Mouse (Mus musculus) thymus, postnatal 25 days (tissue): ENCODE measurements around the gene Ghsr.

Experiments used
- DNase-seq: peaks from one replicate; pipeline ENCODE4 v3.0.0; 2022

The Ghsr gene

DNA sequence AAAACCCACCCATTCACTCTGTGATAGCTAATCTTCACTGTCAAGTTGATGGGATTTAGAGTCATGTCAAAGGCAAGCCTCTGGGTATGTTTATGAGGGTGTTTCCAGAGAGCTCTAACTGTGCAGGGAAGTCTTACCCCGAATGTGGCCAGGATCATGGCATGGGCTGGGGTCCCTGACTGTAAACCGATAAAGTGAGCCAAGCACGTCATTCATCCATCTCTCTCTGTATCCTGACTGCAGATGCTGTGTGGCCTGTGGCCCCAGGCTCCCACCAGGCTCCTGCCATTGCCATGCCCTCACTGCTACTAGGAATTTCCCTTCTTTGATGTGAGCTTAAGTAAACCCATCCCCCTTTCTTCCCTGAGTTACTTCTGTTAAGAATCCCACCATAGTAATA lies 42.4 kb downstream of the Ghsr start:
- no peak for DNase-seq

- DNase-seq = no peak
Measured at GRCm38 (mm10) chr3:27416786-27417185, 45.6 kb downstream of the Ghsr start.

DNA sequence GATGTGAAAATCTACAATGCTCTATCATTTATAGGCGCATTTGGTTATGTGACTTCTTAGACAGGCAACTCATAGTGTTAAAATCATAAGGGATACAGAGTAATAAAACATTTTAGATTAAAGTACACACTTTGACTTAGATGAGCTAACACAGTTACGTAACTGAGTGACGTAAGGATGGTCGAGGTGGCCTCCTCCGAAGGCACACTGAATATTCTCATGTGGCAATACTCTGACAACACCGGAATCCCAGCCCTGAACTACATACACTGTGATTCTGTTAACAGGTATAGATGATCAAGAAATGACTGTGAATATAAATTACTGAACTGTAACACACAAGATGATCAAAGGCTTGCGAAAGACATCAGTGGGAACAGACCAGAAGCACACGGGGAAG lies 47.5 kb downstream of the Ghsr start:
- DNase-seq = no peak

- DNase-seq = no peak
Measured at GRCm38 (mm10) chr3:27421980-27422379, 50.8 kb downstream of the Ghsr start.

GRCm38 (mm10) chr3:27422521-27422920 lies 51.4 kb downstream of the Ghsr start:
- DNase-seq = no peak

DNA sequence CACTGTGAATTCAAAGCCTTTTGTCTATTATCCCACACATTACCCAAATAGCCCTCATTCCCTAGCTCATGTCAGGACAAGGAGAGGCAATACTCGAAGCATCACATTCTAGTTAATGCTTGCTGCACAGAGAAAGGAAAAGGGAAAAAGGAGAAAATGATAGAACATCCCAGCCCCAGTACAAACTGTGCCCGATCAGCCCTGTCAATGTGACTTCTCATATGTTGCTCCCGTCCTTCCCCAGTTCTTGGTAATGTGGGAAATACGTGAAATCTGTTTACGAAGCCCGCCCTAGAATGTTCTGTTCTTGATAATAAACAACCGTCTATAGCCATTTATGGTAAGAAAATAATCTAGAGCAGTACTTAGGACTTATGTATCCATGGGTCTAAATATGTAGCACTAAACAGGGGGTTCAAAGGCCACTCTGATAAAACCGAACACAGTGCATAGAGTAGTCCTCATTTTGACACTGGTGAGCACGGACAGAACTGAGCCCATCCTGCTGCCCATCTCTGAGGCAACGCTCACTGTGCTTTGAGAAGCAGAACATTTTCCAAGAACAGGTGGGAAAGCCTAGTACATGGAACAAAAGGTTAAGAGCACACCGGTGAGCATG lies 53.0 kb downstream of the Ghsr start:
- no peak for DNase-seq

DNA sequence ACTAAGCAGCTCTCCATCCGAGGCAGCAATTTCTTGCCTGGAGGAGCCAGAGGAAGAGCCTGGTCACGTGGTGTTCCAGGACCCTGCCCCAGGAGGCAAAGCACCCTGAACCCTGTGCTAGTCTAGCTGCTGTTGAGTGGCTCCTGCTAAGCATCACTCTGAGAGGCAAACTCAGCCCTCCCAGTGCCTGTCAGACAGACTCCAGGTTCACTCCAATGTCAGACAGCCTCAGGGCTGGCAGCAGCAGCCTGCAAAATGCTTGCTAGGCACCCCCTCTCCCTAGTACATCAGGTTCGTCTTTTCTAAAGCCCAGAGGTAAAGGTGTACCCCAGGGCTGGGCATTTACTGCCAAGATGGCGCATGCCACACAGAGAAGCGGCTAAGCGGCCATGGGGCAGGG lies 56.3 kb downstream of the Ghsr start:
- DNase-seq = no peak
